ENCODE assay signal across 8 mouse cellular contexts in the genomic region with DNA sequence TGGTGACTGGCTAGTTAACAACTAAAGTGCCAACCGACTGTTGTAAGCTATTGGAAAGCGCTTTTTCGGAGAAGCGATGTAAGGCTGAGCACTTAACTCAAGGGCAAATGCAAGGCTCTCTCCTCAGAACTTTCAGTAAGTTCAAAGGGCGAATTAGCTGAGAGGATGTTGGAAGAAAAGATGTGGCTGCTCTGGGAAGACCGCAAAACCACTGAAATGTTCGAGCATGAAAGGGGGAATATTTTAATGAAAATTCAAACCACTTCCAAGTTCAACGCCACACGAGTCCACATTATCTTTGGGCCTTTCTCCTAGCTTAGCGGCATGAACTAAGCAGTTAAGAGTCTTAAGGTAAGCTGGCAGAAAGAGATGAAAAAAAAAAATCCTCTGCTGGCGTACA. TPM values are rescaled to one million over a fixed set of nuclear protein-coding genes. Genes with fewer than 3 reads are reported as not detected.
DNase-seq lines count a peak whose midpoint lies in the region; ATAC-seq and TF ChIP-seq lines count a peak whose summit lies in the region.

No protein-coding gene starts in this region.

- H3K4me1 ChIP-seq in heart, embryonic 14.5 days (ENCODE audit: control insufficient read depth in 2 of 2, insufficient read depth in 2 of 2, low read length in 2 of 2), result peaks cover 9 to 20% of the 10 kb centered on the region in 2 experiments
- H3K4me1 ChIP-seq in ES-Bruce4 (ENCODE audit: control insufficient read depth, insufficient read depth, low read length), result peaks cover 2% of the 10 kb centered on the region
- peaks cover 33% of the 10 kb centered on the region for H3K4me1 ChIP-seq in forebrain, embryonic 15.5 days
- peaks cover 52% of the 10 kb centered on the region for H3K4me1 ChIP-seq in midbrain, embryonic 10.5 days

- 8% methylated on average over 11 of the region's 11 CpGs for WGBS in heart, embryonic 14.5 days
- 6% methylated on average over 11 of the region's 11 CpGs for WGBS in forebrain, embryonic 15.5 days
- WGBS in midbrain, embryonic 10.5 days, result 18% methylated on average over 11 of the region's 11 CpGs

- no peak for TF ChIP-seq EP300 in ES-Bruce4 (IDR thresholded peaks at IDR 0.05; ENCODE audit: insufficient read depth, low read depth, low read length)

- H3K27ac ChIP-seq in heart, embryonic 14.5 days (replicated peaks in 1 of 2; ENCODE audit: control insufficient read depth in 1 of 2, insufficient read depth in 1 of 2, low read depth in 2 of 2, low read length in 2 of 2), result peak overlapping the region in 1 of 2 experiments; percentile 99; a peak in 2 of 4 replicates
- 0 out of 2 replicates have a peak overlapping the region, but pooled peaks have one; percentile 4 for H3K27ac ChIP-seq in ES-Bruce4 (ENCODE audit: insufficient read depth, low read length)
- H3K27ac ChIP-seq in forebrain, embryonic 15.5 days (replicated peaks), result peak overlapping the region; percentile 100
- H3K27ac ChIP-seq in midbrain, embryonic 10.5 days (replicated peaks), result peak overlapping the region; percentile 99

- no peaks in the 10 kb centered on the region for H3K27me3 ChIP-seq in heart, embryonic 14.5 days (ENCODE audit: control insufficient read depth, insufficient read depth, low read length)
- H3K27me3 ChIP-seq in ES-Bruce4 (ENCODE audit: control insufficient read depth, insufficient read depth, low read length, poor library complexity, severe bottlenecking), result no peaks in the 10 kb centered on the region
- no peaks in the 10 kb centered on the region for H3K27me3 ChIP-seq in forebrain, embryonic 15.5 days
- H3K27me3 ChIP-seq in midbrain, embryonic 10.5 days (ENCODE audit: low read depth, poor library complexity, severe bottlenecking), result peaks cover 5% of the 10 kb centered on the region; the same call in 1 of the 2 replicates

- H3K4me3 ChIP-seq in heart, embryonic 14.5 days (ENCODE audit: control insufficient read depth in 1 of 2, insufficient read depth in 1 of 2, low read depth in 1 of 2, low read length in 2 of 2), result peak overlapping the region; percentile 89 to 97
- H3K4me3 ChIP-seq in ES-Bruce4 (ENCODE audit: low read depth, low read length), result peak overlapping the region; percentile 53
- H3K4me3 ChIP-seq in forebrain, embryonic 15.5 days, result peak overlapping the region; percentile 81
- H3K4me3 ChIP-seq in midbrain, embryonic 10.5 days, result peak overlapping the region; percentile 85

- ATAC-seq in heart, embryonic 14.5 days (ENCODE audit: insufficient number of reproducible peaks, insufficient read depth, low FRiP score, low read depth), result no peak
- ATAC-seq in forebrain, embryonic 15.5 days (replicated peaks), result no peak

- no peaks in the 10 kb centered on the region for H3K9me3 ChIP-seq in heart, embryonic 14.5 days (ENCODE audit: control insufficient read depth, low read length)
- no peaks in the 10 kb centered on the region for H3K9me3 ChIP-seq in ES-Bruce4 (replicated peaks; ENCODE audit: control insufficient read depth, insufficient read depth, low read length, poor library complexity, severe bottlenecking)
- no peaks in the 10 kb centered on the region for H3K9me3 ChIP-seq in forebrain, embryonic 15.5 days
- no peaks in the 10 kb centered on the region for H3K9me3 ChIP-seq in midbrain, embryonic 10.5 days (replicated peaks)

- no peak for DNase-seq in heart, adult 11 months
- DNase-seq in midbrain, embryonic 10.5 days (ENCODE audit: low spot score), result peak; percentile 15
- DNase-seq in frontal cortex, postnatal 25 days (ENCODE audit: low spot score in 2 of 2), result no peak
- no peak for DNase-seq in right cerebral cortex, postnatal 4 days
- DNase-seq in left cerebral cortex, postnatal 4 days, result no peak

- H3K9ac ChIP-seq in heart, embryonic 14.5 days (ENCODE audit: low read length), result peak overlapping the region; percentile 85
- peak overlapping the region; percentile 79 for H3K9ac ChIP-seq in ES-Bruce4 (ENCODE audit: low read depth, poor library complexity, severe bottlenecking)
- H3K9ac ChIP-seq in forebrain, embryonic 15.5 days (replicated peaks), result peak overlapping the region; percentile 82

- intact Hi-C loops in left cerebral cortex, postnatal 4 days (cut with DNase I), result loop anchor here (10.0 kb wide), 1 partner anchor 129 kb away; no protein-coding TSS in a partner anchor

- no peak for TF ChIP-seq CTCF in ES-Bruce4 (IDR thresholded peaks at IDR 0.05; ENCODE audit: low read depth, low read length)

- peaks cover 19% of the 10 kb centered on the region for H3K36me3 ChIP-seq in heart, embryonic 14.5 days (ENCODE audit: control insufficient read depth, insufficient read depth, low read length)
- H3K36me3 ChIP-seq in ES-Bruce4 (ENCODE audit: control insufficient read depth, insufficient read depth, low read length, poor library complexity, severe bottlenecking), result peaks cover 5% of the 10 kb centered on the region
- peaks cover 6% of the 10 kb centered on the region; the same call in 1 of the 2 replicates for H3K36me3 ChIP-seq in forebrain, embryonic 15.5 days
- peaks cover 26% of the 10 kb centered on the region for H3K36me3 ChIP-seq in midbrain, embryonic 10.5 days

- peak overlapping the region; percentile 81 for H3K4me2 ChIP-seq in heart, embryonic 14.5 days (ENCODE audit: low read length)
- H3K4me2 ChIP-seq in forebrain, embryonic 15.5 days (replicated peaks), result peak overlapping the region; percentile 64

- no peak for TF ChIP-seq POLR2A in ES-Bruce4 (IDR thresholded peaks at IDR 0.05; ENCODE audit: insufficient read depth, low read length)

RNA-seq across cellular contexts. Expression of gene Mier1, which starts 0.8 kb away (rescaled TPM):
- 27.4 and 36.1 TPM in 2 replicates for polyA plus RNA-seq in heart, embryonic 14.5 days (2014; fragmentation: Nextera tagmentation; extraction: Ambion mirVana)
- polyA plus RNA-seq in ES-Bruce4 (2011; ENCODE audit: insufficient read depth, insufficient read length, low read depth, missing spikeins), result 77.2 and 85.0 TPM in 2 replicates
- 36.4 and 38.0 TPM in 2 replicates for polyA plus RNA-seq in forebrain, embryonic 15.5 days (2015; fragmentation: Nextera tagmentation; extraction: Ambion mirVana)
- 31.0 and 32.7 TPM in 2 replicates for polyA plus RNA-seq in midbrain, embryonic 10.5 days (2016; fragmentation: Nextera tagmentation; extraction: Ambion mirVana)
- 10 to 100 TPM; 49.1 to 59.0 TPM for total RNA-seq in left cerebral cortex, postnatal 4 days (2021)

RNA-seq across cellular contexts. Expression of gene Wdr78, which starts 1.0 kb away (rescaled TPM):
- polyA plus RNA-seq in heart, embryonic 14.5 days (2014; fragmentation: Nextera tagmentation; extraction: Ambion mirVana), result 0.89 and 1.2 TPM in 2 replicates
- 1.8 and 1.9 TPM in 2 replicates for polyA plus RNA-seq in ES-Bruce4 (2011; ENCODE audit: insufficient read depth, insufficient read length, low read depth, missing spikeins)
- 4.0 and 5.8 TPM in 2 replicates for polyA plus RNA-seq in forebrain, embryonic 15.5 days (2015; fragmentation: Nextera tagmentation; extraction: Ambion mirVana)
- 4.5 and 5.5 TPM in 2 replicates for polyA plus RNA-seq in midbrain, embryonic 10.5 days (2016; fragmentation: Nextera tagmentation; extraction: Ambion mirVana)
- total RNA-seq in left cerebral cortex, postnatal 4 days (2021), result 10 to 100 TPM; 10.9 TPM
